Mouse (Mus musculus) 3134 (cell line): ENCODE results near the gene Cacna1c.
"Not testable (repeated sequence)": the region's sequence is repeated elsewhere in the genome, so short reads cannot be mapped to it uniquely, and the experiment has no call there.

ENCODE experiments used
- DNase-seq: peaks from one replicate; pipeline ENCODE4 v3.0.0-alpha.2; 2011; ENCODE audit warnings: low spot score; ENCODE audit not compliant: insufficient read length; ENCODE audit errors: extremely low read depth

The Cacna1c gene

GRCm38 (mm10) chr6:118643541-118643940, 552.7 kb downstream of the Cacna1c start:
- no peak for DNase-seq

DNA sequence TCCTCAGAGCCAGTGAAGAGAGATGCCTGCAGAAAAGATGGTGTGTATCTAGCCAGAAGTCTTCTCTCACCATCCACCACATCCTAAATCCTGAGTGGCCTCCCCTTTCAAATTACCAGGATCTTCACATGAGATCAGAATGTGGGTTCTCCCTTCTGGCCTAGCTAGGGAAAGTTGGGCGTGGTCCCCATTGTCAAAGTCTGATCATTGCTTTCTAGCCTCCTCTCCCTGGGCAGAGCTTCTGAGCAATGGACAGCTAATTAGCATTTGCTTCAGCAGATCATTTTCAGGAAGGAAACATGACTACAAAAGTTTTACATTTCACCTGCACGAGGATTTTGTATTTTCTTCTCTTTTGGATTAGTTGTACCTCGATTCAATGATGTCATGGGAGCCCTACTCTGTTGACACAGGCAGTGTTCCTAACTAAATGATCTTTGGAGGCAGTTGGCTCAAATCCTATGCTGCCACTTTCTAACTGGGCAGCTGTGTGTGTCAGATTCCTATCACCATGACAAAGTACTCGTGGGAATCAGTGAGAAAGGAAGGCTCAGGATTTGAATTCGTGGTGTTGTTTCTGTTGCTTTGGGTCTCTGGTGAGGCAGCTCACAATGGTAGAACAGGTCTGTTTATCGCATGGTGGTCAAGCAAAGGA, 554.4 kb downstream of the Cacna1c start:
- no peak for DNase-seq

GRCm38 (mm10) chr6:118639816-118640215, 556.4 kb downstream of the Cacna1c start:
- no peak for DNase-seq

DNA sequence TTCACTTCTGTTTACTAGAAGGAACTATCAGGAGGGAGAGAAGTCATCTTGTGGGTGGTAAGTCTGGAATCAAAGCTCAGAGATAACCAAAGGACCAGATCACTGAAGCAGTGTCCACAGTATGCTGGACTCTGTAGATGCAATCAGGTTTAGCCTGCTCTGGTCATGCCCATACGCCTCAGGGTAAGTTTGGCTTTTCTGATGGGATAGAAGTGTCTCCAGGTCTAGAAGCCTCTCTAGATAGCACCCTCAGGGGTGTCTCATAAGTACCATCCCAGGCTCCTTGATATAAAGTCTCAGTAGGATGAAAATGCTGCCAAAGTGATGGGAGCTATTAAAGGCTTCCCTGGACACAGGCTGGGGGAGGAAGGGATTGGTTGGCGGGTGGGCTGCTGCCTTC, 557.3 kb downstream of the Cacna1c start:
- no peak for DNase-seq

- DNase-seq: no peak
Observed at GRCm38 (mm10) chr6:118632491-118632890, 563.7 kb downstream of the Cacna1c start.

GRCm38 (mm10) chr6:118630006-118630405, 566.2 kb downstream of the Cacna1c start:
- DNase-seq: peak; percentile 32

GRCm38 (mm10) chr6:118626246-118626645, 570.0 kb downstream of the Cacna1c start:
- no peak for DNase-seq

DNA sequence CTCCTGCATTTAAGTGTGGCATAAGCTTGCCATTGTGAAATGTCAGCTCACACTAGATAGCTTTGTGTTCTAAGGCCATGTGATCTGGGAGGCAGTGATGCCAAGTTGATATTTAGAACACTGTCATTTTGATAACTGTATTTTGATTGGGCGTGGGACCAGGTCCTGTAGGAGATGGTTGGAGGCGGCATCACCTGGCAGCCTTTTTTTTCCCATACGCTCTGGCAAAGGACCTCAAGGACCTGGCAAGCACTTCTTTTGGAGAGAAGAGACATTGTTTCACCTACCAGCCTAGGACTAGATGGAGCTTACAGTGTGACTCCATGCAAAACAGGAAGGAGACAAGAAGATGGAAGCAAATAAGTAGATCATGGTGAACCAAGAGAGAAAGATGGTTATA, 572.6 kb downstream of the Cacna1c start:
- no peak for DNase-seq

DNA sequence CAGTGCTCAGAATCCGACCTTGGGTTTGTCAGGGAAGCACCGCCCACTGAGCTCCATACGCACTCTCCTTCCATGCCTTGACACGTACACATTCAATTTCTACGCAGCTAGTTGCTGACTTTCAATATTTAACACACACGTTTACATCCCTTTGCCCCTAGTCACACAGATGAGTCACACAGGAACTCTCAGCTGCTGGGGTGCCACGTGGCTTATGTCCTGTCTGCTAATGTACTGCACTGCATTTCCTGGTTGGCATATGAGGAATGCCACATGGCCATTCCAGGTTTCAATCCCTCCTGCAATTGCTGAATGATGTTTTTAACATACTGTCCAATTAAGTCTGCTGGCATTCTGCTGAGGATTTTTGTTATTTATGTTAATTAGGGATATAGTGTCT, 574.4 kb downstream of the Cacna1c start:
- DNase-seq: peak; percentile 54

- DNase-seq: peak; percentile 18
Observed at GRCm38 (mm10) chr6:118621406-118621805, 574.8 kb downstream of the Cacna1c start.

GRCm38 (mm10) chr6:118608906-118609305, 587.3 kb downstream of the Cacna1c start:
- no peak for DNase-seq

DNA sequence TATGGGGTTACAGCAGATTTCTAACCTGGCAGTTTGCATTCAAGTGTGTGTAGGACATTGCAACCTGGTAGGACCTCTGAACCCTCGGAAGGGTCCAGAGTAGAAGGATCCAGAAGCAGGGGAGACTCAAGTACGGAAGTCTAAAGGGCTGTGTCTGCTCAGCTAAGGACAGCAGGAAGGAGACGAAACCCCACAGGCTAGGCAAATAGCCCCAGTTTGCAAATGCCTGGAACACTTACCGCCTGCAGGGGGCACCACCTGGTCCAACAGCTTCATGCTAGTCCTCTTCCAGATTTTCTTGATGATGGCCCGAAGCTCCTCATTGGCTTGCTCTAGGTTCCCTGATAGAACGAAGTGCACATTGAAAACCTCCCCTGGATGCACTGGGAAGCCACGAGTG, 590.2 kb downstream of the Cacna1c start:
- no peak for DNase-seq

DNA sequence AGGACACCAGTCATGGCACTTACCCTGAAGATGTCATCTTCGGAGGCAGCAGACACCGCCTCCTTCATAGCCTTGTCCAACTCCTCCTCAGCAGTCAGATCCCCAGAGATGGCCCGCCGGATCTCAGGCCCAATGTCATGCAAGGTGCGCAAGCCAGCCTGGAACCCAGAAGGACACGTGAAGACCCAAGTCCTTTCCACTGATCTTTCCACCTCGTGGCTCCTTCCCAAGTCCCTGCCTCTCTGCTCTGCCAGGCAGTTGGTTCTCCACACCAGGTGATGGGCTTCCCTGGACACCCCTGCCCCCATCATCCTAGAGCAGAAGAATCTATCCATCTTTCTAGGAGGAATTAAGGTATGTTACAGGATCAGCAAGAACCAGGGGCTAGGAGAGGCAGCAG, 592.4 kb downstream of the Cacna1c start:
- DNase-seq: no peak

GRCm38 (mm10) chr6:118595681-118596055, 600.5 kb downstream of the Cacna1c start:
- no peak for DNase-seq

- DNase-seq: no peak
Observed at GRCm38 (mm10) chr6:118594833-118595680, 601.2 kb downstream of the Cacna1c start.

- DNase-seq: no peak
Observed at GRCm38 (mm10) chr6:118594070-118594469, 602.1 kb downstream of the Cacna1c start.

- no peak for DNase-seq
Observed at GRCm38 (mm10) chr6:118593377-118594061, 602.7 kb downstream of the Cacna1c start.

DNA sequence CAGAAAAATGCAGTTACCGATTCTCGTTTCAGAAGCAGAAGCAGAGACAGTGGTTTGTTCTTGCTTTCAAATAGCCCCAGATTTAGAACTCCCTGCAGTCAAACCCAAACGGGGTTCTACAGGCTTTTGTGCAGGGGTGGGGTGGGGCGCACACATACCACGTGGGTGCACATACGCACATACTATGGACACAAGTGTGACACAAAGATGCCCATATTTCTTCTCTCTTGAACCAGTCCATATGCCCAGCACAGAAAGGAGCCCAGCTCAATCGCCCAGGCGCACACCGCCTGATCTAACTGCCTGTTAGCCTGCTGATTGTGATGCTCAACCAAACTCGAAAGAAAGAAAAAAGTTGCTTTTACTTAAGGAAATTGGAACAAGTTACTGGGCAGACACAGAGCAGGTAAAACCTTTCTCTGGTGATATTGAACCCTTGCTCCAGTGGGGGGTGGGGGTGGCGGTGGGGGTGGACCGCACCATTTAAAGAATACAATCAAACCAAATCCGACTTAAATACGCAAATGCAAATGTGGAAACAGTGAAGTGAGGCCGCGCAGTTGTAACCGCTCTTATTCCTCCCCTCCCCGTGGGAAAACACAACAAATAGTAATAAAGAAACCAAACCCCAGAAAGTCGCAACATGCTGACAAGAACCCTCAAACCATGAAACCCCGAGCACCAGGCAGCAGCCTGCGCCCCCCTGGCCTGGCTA, 603.4 kb downstream of the Cacna1c start:
- DNase-seq: no peak

- DNase-seq: not testable (repeated sequence)
Observed at GRCm38 (mm10) chr6:118578741-118579140, 617.5 kb downstream of the Cacna1c start.

GRCm38 (mm10) chr6:118574351-118574750, 621.9 kb downstream of the Cacna1c start:
- DNase-seq: no peak

GRCm38 (mm10) chr6:118567816-118568215, 628.4 kb downstream of the Cacna1c start:
- DNase-seq: no peak
